Mouse (Mus musculus): Measurements from ENCODE around the gene Nrxn1.
A peak's percentile ranks its signal among the peaks of the same experiment; 100 is the strongest.
"Not testable (repeated sequence)": the region's sequence is repeated elsewhere in the genome, so short reads cannot be mapped to it uniquely, and the experiment has no call there.

Gene Nrxn1

DNA sequence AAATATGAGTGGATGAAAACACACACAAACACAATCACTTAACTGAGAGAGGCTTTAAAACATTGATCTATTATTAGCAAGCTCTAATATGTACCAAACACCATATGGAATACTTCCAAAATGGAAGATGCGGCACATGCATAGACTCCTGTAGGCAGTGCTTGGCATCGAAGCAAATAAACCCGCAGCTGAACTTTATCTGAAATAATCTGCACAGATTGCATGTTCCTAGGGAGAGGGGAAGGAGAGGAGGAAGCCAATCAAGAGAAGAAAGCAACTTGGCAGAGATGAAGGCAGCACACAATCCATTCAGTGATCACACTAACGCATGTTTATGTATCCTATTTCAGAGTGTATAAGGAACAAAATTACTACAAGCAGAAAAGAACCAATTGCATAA, 542.5 kb downstream of the Nrxn1 start:
- no peak for DNase-seq

DNA sequence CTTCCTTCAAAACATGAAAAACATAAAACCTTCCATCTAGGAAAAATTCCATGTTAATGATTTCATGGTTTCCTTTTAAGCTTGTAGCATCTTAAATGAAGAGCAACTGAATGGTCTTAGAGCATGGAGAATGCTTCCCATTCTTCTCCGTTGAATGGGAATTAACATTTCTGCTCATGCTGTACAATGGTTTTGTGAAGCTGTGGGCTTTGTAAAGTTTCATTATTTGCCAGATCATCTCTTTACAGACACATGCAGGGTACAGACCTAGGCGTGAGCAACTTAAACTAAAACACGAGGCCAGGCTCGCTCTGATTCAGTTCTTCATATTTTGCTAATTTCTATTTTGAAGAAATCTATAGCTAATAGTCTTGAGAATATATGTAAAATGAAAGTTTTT, 546.1 kb downstream of the Nrxn1 start:
- no peak for DNase-seq

DNA sequence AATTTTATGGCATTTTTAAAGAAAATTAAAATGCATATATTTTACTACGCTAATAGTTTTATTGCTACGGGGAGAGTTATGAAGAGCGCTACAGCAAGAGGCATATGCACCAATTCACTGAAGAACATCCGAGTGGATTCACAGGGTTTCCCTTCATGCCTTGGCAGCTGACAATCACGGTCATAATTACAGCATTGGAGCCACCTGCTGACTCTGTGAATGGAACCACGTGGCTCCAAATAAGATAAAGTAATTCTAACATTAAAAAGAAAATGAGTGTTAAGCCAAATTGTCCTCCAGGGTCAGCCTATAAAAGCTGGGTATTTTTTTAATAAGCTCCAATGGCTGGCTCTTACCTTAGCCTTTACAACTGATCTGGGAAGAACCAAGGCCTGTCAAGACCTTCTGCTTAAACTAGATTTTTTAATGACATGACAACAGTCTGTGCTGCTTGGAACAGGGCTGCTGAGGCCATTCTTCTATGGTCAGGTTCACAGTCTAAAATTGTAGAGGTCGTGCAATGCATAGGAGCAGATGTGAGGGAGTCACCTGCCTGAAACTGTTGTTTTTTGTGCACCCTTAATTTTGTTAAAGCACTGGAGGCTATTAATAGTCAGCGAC, 548.1 kb downstream of the Nrxn1 start:
- no peak for DNase-seq

DNA sequence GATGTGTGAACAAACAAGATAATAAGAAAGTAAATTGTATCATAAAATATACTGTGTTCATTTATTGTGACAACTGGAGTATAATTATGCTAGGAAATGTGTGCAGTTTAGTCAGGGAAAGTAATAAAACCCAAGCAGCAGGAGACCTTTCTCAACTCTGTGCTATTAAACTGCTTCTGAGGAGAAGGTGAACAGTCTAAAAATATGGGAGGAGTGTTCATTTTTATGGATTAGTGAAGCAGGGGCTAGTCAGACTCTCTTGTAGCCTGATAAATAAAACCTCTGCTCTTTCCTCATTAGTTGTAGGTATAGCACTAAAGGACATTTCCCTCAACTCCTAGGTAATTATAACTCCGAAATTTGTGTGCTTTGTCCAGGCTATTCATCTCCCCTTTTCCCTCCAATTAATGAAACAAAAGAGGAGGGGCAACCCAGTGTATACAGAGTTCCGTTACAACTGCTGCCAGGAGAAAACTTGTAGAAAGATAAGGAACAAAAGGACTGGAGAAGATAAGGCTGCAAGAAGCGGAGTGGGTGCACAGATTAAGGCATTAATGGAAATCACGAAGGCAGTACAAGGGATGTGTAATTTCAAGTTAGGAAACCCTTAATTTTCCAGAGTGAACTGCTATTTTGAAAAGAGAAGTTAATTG, 548.8 kb downstream of the Nrxn1 start:
- no peak for DNase-seq

DNA sequence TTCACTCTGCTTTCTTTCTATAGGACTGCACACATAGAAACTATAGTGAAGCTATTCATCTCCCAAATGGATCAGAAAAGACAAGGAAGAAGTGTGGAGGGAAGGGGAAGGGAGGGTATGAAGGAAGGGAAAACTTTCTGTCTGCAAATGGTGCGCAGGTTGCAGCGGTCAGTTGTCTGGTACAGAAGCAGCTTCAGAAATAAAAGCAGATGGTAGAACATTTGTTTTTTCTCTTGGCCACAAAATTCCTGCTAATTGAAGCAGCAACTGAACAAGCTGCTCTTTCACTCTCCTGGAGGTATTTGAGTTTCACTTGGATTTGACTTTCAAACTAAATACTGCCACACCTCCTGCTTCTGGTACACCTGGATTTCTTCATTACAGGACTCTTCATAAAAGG, 561.4 kb downstream of the Nrxn1 start:
- DNase-seq: no peak

DNA sequence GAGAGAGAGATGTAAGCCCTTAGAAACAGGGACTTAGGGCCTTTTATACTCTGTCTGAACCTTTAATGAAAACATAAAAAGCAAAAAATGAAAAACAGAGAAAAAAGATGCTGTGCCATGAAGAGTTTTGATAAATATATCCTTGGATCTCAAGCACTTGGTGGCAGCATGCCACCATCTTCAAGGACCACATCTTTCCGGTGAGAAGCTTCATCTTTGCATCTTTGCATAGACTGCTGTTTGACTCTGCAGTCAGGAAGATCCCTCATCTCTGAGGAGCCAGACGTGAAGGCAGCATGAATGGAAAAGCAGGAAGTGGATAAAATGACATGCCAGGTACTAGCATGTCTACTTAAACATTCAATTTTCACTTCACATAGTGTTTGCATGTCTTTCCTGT, 586.8 kb downstream of the Nrxn1 start:
- DNase-seq: no peak

DNA sequence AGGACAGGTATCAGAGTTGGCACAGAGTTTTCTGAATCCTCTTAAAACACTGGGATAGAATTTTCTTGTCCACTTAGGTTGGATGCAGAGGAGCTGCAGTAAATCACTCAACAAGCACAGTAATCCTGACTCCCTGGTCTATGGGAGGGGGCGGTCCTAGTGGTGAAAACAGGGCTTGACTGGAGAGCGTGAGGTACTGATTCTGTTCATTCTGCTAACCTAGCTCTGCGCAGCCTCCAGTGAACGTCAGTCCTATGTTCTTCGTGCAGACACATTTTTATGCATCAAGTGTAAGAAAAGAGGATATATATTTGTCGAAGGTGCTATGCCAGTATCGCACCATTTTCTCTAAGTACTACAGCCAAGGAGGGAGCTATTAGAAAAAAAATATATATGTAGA, 588.9 kb downstream of the Nrxn1 start:
- not testable (repeated sequence) for DNase-seq

DNA sequence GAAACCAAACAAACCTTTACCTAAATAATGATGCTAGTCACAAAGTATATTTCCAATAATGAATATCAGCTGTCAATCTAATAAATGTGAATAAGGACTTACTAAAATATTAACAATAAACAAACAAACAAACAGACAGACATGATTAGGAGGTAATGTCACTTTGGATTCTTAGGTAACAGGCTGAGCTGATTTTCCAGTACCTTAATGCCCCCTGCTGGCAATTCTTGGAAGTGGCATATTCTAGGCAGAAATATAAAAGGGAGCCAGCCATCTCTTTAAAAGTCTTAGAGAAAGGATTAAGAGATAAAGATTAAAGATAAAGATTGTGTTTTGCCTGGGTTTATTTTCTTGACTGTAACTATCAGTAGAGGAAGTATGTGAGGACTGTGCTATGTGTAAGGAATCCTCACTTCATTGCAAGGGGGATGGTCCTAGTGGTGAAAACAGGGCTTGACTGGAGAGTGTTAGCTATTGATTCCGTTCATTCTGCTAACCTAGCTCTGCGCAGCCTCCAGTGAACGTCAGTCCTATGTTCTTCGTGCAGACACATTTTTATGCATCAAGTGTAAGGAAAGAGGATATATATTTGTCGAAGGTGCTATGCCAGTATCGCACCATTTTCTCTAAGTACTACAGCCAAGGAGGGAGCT, 591.7 kb downstream of the Nrxn1 start:
- peak; percentile 58 for DNase-seq

DNA sequence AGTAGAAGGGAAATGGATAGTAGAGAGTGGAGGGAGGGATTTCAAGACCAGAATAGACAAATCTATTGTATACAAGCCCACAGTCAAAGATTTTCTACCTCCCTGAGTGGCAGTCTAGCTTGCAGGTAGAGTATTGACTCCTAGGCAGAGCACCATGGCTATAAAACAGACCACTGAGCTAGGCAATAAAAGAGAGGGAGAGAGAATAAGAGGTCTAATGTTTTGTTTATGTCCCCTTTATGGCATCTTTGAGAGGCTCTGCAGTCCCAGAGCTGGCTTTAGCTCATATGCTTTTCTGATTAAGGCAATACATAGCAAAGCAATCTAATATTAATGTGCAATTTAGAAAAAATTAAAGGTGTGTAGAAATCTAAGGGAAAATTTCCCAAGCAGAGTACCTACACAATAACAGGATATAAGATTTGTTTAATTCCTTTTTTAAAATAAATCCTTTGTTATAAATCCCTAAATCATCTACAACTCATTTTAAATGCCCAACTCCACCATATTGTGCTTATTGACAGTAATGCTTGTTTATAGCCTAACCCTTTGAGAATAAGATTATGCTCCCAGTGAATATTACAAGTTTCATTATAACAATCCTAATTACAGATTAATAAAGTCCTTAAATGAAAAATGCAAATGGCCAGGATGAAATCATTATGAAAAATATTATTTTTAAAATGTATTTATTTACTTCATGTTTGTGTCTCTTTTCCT, 613.2 kb downstream of the Nrxn1 start:
- no peak for DNase-seq

DNA sequence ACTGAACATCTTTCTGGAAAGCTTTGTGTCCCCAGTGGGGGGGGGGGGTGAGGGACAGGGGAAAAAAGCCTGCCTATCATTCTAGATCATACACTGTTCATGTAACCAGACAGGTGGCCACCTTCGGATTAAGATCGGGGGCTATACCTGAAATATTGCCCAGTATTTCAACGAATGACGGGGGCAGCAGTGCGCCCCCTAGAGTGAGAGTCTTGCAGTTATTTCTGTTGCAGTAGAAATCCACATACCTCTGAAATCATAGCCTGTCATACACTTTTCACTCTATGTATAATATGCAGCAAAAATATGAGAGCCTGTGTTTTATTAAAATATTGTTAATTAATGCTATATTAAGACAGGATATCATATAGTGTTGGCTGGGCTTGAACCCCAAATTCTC, 636.1 kb downstream of the Nrxn1 start:
- no peak for DNase-seq

DNA sequence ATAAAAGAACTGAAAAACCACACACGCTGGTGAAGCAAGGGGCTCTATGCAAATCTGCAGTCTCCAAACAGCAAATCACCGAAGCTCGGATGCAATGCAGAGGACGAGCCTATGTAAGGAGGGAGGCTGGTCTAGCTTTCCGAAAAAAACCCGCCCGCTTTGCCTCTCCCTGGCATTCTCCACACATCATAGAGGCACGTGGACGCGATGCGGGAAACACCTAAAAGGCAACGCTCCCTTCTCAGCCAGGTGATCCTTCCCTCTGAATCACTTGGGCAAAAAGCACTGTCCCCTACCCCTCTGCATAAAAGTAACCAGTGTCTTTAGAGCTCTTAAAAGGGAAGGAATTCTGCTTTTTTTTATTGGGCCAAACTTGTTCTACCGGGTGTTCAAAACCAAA, 637.0 kb downstream of the Nrxn1 start:
- DNase-seq: no peak

DNA sequence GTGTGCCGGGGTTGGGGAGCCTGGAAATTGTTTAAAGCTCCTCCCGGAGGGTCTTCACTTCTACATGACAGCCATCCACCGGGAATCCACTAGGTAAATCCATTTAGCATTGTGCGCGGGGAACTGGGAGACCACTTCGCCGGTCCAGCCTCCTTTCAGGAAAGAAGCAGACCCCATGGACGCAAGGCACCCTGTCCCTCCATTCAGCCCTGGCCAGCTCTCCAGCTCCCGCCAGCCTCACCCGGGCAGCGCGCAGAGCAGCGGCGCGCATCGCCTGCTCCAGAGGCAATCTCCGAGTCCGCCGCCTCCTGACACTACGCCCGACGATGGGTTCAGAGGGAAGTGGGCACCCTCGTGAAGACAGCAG, 637.5 kb downstream of the Nrxn1 start:
- DNase-seq: no peak

DNA sequence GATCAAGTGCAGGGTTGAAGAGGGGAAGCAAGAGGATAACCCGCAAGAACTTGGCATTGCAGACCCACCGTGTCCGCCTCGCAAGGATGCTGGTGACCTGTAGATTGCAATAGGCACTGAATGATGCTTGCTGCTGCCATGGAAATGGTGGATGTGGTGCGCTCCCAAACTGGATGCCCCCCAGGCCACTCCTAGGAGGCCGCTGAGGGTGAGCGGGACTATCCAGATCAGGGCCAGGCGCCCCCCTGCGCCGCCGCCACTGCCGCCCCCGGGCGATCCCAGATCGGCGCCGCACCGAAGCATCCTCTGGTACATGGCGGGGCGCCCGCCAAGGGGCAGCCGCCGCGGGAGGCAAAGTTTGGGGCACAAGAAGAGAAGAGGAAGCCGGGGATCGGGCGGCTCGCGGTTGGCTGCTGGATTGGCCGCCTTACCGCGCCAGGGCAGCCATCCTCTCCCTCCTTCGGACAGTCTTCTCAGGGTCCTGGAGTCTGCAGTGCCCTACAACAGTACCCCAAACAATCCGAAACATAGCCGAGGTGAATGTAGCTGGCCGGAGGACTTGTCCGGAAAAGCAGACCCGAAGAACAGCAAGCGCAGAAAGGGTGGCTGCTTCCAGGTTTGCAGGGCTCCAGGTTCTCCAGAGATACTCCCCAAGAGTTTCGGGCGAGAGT, 638.0 kb downstream of the Nrxn1 start:
- DNase-seq: no peak

DNA sequence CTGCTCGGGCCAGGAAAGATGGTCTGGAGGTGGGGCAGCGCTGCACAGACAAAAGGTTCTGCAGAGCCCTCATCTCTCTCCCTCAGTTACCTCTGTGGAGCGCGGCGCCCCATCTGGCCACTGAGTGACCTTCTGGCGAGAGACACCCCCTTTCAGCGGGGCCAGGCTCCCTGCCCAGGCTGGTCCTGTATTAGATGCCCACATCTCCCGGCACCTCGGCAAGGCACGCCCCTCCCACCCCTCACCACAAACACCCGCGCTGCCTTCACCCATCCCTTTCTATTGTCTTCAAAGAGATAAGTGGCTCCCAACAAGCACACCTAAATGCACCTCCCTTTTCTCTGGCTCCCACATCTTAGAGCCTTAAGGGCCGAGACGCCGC, 638.5 kb downstream of the Nrxn1 start:
- DNase-seq: no peak

DNA sequence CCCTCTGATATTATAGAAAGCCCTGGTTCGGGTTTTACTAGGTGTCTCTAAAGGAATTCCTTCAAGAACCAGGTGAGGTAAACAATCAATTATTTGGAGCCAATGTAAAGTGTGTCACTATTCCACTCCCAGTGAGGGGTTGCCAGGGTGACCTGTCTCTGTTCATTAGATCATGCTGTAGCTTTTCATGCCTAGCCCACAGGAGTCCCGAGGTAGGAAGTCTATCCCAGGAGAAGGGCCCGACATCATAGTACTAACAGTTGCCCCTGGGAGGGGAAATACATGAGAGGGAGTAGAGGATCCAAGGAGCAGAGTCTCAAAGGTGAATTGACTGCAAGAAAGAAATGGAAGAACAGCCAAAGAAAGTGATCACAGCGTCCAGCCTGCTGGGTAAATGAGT, 639.6 kb downstream of the Nrxn1 start:
- no peak for DNase-seq

DNA sequence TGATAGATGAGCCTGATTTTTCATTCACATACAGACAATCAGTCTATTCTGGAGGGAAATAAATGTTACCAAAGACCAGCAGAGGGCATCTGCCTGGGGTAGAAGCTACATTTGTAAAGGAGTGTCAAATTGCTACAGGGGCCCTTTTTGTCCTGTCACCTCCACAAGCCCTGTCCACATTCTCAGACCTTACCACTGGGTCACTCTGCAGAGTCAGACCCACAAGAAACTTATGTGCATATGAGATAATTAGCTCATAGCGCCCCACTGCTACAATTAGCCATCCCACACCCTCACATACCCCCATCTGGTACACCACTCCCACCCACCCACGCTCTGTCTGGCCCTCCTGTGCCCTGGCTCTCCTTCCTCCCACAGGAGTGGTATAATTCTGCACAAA, 640.1 kb downstream of the Nrxn1 start:
- DNase-seq: no peak

DNA sequence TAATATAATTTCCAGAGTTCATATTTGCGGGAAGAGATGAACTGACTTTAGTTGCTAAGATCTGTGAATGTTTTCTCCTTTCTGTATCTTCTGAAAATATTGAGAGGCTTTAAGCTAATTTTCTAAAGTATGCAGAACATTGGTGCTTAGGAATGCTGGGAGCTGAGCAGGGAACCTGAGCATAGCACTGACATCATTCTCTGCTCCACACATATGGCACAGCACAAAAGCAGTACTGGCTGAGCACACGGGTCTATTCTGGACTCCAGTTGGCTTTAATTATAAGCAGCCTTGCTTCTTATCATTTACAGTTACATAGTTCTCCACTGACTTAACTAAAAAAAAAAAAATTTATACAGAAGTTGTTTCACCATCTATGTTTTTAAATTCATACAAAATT, 641.5 kb downstream of the Nrxn1 start:
- no peak for DNase-seq

DNA sequence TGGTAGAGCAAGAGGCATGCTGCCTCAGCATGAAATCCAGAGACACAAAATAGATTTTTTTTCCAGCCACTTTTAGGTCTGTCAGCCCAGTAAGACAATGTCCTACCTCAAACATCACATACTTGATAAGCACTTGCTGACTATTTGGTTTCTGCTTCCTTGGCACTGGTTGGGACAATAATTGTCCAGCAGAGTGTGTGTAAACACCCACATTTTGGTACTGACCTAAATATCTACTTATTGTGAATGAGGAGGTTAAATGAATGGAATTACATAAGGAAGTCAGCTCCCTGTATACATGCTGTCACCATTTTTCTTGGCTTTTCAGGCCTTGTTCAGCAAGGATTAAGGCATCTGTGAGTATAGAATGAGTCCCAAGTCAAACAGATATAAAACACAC, 649.8 kb downstream of the Nrxn1 start:
- no peak for DNase-seq

DNA sequence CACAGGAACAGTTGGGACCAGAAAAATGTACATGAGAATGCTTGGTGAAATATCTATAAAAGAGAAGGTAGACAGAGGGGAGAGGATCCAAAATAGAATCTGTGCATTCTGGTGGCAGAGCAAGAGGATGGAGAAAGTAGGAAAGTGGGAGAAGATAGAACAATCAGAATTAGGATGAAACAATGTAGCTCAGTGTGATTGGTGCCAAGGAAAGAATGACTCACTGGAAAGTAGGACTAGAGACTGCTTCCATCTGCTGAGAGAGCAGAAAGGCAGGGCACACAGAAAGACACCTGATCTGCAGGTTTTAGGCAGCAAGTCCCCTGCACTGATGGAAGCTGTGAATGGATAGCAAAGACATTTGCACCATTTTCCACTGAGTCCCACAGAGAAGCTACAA, 657.0 kb downstream of the Nrxn1 start:
- no peak for DNase-seq

DNA sequence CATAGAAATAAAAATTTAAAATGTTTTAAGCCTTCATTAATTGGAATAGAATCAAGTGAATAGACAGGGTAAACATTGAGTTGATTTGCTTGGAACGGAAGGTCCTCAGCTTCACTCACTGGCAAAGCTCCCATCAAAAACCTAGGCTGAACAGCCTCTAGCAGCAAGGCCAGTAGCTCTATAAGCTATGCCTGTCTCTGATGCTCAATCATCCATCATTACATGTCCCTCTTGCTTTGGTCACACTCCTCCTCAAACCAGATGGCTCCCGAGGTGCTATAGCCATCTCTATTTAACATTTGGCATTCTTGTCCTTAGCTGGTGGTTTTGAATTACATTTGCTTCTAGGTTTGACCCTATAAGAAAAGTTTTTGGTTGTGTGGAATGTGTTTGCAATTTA, 657.5 kb downstream of the Nrxn1 start:
- DNase-seq: no peak

DNA sequence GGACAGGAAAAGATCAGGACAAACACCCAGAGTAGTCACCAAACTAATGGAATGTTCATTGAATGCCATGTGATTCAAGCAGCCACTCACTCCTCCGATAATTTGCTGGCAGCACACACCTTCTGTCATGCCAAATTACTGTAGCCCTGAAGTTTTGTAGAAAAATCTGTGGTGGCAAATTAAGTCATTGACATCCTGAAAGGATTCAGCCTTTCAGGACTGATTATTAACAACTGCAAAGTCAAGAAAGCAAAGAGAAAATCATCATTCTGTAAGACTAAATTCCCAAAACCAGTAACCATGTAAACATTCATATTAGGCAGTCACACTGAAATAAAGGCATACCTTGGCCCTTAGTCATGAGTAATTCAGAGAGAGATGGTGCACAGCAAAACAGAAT, 662.7 kb downstream of the Nrxn1 start:
- DNase-seq: no peak

DNA sequence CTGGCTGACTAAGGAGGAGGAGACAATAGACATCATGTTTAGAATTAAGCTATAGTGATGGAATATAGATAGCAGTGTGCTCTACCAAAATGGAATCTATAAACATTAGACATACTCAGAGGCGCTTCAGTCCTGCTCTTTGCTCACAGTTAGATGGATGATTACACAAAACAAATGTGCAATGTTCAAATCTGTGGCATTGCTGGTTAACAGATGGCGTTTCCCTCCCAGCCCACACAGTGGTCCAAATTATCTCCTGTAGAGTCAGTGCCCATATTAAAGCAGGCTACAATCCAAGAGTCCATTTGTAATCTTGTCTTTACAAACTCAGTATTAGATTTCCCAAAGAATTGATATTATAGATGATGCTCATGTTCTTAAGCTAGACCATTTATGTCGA, 666.9 kb downstream of the Nrxn1 start:
- DNase-seq: no peak

DNA sequence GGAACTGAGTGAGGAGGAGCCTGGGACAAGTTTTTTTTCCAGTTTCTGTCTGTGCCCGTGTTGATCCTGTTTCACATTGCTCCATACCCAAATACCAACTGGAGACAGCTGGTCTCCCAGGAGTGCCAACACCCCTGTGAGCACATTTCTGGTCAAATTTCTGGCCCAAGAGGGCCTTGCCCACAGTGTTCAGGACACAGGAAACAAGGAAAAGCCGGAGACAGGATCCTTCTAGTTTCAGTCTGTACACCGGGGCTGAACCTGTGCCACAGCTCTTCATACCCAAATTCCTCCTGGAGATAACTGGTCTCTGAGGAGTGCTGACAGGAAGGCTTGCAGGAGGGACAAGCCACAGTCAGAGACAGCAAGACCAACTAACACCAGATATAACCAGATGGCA, 670.3 kb downstream of the Nrxn1 start:
- no peak for DNase-seq

DNA sequence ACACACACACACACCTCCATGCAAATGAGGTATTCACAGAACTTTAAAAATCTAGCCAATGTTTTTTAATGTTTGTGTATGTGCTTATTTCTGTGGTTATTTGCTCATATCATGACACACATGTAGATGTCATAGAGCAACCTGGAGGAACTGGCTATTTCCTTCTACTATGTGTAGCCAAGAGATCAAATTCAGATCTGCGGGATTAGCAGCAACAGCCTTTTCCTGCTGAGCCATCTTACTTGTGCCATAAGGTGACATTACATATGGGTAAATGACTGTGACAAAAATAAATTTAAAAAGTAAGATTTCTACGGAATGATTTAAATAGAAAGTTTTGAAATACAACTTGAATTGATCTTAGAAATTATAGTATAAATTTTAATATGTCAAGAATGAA, 672.1 kb downstream of the Nrxn1 start:
- DNase-seq: no peak

Data from kidney, adult 9 months (tissue).